Mouse (Mus musculus): ENCODE data around the gene Fsd1.

- TF ChIP-seq CTCF (IDR thresholded peaks at IDR 0.05; ENCODE audit: borderline replicate concordance, insufficient read depth, low read depth, low read length): no peak
- TF ChIP-seq POLR2A (IDR thresholded peaks at IDR 0.05; ENCODE audit: borderline replicate concordance, insufficient read depth, low read length): no peak
Measured at GRCm38 (mm10) chr17:55963171-55963570, 23.1 kb upstream of the Fsd1 start.
